Mouse (Mus musculus) forebrain, embryonic 12.5 days (tissue): ENCODE measurements around the gene Fam155a. TPM values are rescaled to one million over a fixed set of nuclear protein-coding genes. Genes with fewer than 3 reads are reported as not detected.
"Not testable (repeated sequence)": the region's sequence is repeated elsewhere in the genome, so short reads cannot be mapped to it uniquely, and the experiment has no call there.

Source experiments
- ATAC-seq: fragments of 200-750 bp; cut with Nextera tagmentation; 2 replicates; pipeline ENCODE4 v1.8.0; 2017; ENCODE audit warnings: moderate TSS enrichment; ENCODE audit not compliant: low FRiP score
- H3K27ac ChIP-seq: fragments of 300-500 bp; sonication (generic); 2 replicates; pipeline ENCODE4 v1.5.1; 2016; ENCODE audit warnings: mild to moderate bottlenecking
- H3K27me3 ChIP-seq: fragments of 300-500 bp; sonication (generic); 2 replicates; pipeline ENCODE4 v1.6.1; 2016; ENCODE audit warnings: mild to moderate bottlenecking
- H3K36me3 ChIP-seq: fragments of 300-500 bp; sonication (generic); replicated peaks from 2 replicates; pipeline ENCODE4 v1.6.1; 2016; ENCODE audit warnings: mild to moderate bottlenecking
- H3K4me1 ChIP-seq: fragments of 300-500 bp; sonication (generic); 2 replicates; pipeline ENCODE4 v1.6.1; 2016
- H3K4me2 ChIP-seq: fragments of 300-500 bp; sonication (generic); 2 replicates; pipeline ENCODE4 v1.6.1; 2016; ENCODE audit warnings: mild to moderate bottlenecking, moderate library complexity
- H3K4me3 ChIP-seq: fragments of 300-500 bp; sonication (generic); replicated peaks from 2 replicates; pipeline ENCODE4 v1.5.1; 2016; ENCODE audit warnings: mild to moderate bottlenecking
- H3K9ac ChIP-seq: fragments of 300-500 bp; sonication (generic); 2 replicates; pipeline ENCODE4 v1.6.1; 2016; ENCODE audit warnings: mild to moderate bottlenecking
- H3K9me3 ChIP-seq: fragments of 300-500 bp; sonication (generic); 2 replicates; pipeline ENCODE4 v1.6.1; 2016
- WGBS: fragments of 180-500 bp; shearing (Covaris S2); methylation state at CpG from one replicate; pipeline ENCODE4 v1.1.7; 2016; 5-methylcytosine and 5-hydroxymethylcytosine counted together
- polyA plus RNA-seq: library from polyadenylated mRNA; unstranded; fragments of >200 nt; fragmentation: Nextera tagmentation; extraction: Ambion mirVana; gene quantifications from 2 replicates; pipeline ENCODE4 v1.2.1, GENCODE M21; 2016

Fam155a gene
- polyA plus RNA-seq, 1 experiment from 2014 or later: 5.2 TPM

GRCm38 (mm10) chr8:9408480-9408879 lies 362.5 kb downstream of the Fam155a start:
- Histone ChIP-seq H3K4me1 (no peaks in the 10 kb centered on the region), H3K9me3 (no peaks in the 10 kb centered on the region), H3K4me3 (no peak overlapping the region), H3K4me2 (no peak overlapping the region), H3K27ac (no peak overlapping the region), H3K9ac (no peak overlapping the region), H3K36me3 (no peaks in the 10 kb centered on the region), H3K27me3 (no peaks in the 10 kb centered on the region)
- no peak for ATAC-seq
- WGBS: 75% methylated on average over 5 of the region's 5 CpGs

- Histone ChIP-seq H3K4me1 (no peaks in the 10 kb centered on the region), H3K27ac (no peak overlapping the region), H3K36me3 (no peaks in the 10 kb centered on the region), H3K9ac (no peak overlapping the region), H3K9me3 (no peaks in the 10 kb centered on the region), H3K4me3 (no peak overlapping the region), H3K27me3 (no peaks in the 10 kb centered on the region), H3K4me2 (no peak overlapping the region)
- WGBS: 88% methylated on average over 6 of the region's 6 CpGs
- ATAC-seq: no peak
These were observed 364.8 kb downstream of the Fam155a start for GRCm38 (mm10) chr8:9406204-9406603.

DNA sequence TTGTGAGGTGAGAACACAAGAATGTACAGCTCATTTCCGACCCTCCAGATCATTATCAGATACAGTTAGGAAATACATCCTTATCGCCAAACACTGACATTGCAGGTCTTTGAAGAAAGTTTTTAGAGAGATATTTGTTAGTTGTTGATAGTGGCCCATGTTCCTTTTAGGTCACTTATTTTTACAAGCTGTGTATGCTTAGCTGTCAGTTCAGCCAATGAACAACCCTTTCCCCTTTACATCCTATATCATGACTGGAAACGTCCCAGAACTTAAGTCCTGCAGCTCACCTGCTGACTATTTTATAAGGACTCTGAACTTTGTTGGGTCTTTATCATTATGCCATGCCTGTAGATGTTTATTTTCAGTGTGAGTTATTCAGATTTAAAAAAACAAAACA lies 366.3 kb downstream of the Fam155a start:
- no peaks in the 10 kb centered on the region for H3K27me3 ChIP-seq
- H3K4me3 ChIP-seq: no peak overlapping the region
- H3K27ac ChIP-seq: no peak overlapping the region
- H3K4me1 ChIP-seq: no peaks in the 10 kb centered on the region
- ATAC-seq: no peak
- no peak overlapping the region for H3K4me2 ChIP-seq
- H3K9me3 ChIP-seq: no peaks in the 10 kb centered on the region
- no peak overlapping the region for H3K9ac ChIP-seq
- 88% methylated on average over 3 of the region's 3 CpGs for WGBS
- H3K36me3 ChIP-seq: no peaks in the 10 kb centered on the region

DNA sequence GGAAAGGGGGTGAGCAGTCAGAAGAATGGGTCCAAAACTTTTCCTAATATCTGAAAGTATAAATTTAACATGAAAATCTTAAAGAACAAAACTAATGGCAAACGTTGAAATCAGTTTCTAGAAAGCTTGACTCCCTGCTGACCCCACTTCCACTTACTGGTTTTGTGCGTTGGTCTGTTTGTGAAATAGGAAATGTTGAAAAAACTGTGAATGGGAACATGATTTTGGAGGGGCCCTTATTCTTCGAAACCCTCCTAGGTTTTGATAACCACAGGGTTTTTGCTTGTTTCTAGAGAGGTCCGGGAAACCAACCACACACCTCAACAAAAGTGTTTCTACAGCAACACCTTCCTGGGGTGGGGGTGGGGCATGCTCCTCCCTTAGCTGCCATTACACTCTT lies 368.6 kb downstream of the Fam155a start:
- Histone ChIP-seq H3K4me3 (no peak overlapping the region), H3K4me2 (no peak overlapping the region), H3K36me3 (no peaks in the 10 kb centered on the region), H3K27ac (no peak overlapping the region), H3K9me3 (no peaks in the 10 kb centered on the region), H3K4me1 (no peaks in the 10 kb centered on the region), H3K9ac (no peak overlapping the region), H3K27me3 (no peaks in the 10 kb centered on the region)
- ATAC-seq: no peak
- 59% methylated on average over 4 of the region's 4 CpGs for WGBS

DNA sequence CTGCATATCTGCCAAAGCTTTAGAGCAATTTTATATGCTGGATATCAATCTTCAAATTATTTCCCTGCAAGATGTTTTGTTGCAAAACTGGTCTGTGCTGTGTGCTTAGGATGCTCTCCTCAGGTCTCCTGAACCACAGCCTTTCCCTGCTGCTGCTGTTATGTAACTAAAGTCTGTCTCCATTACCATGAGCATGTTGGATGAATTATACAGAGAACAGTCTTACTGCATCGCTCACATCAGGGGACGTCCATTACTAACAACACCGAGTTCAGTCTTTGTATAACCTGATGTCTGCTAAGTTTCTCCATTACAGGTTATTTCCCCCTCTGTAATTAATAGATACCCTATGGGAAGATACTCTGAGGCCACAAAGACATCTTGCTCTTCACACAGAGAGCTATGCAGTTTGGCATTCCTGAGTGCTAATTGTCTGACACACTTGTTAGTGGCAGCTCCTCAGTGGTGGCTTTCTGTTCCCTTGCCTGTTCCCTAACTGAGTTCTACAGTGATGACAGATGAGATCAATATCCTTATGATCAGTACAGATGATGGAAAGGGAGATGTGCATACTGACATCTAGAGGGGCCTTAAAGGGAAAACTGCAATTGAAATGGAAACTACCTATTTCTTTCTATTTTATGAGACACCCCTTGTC lies 372.2 kb downstream of the Fam155a start:
- no peak overlapping the region for H3K4me2 ChIP-seq
- no peak overlapping the region for H3K4me3 ChIP-seq
- no peaks in the 10 kb centered on the region for H3K9me3 ChIP-seq
- ATAC-seq: no peak
- H3K36me3 ChIP-seq: no peaks in the 10 kb centered on the region
- whole genome bisulfite sequencing: 67% methylated on average over 3 of the region's 3 CpGs
- H3K9ac ChIP-seq: no peak overlapping the region
- no peaks in the 10 kb centered on the region for H3K4me1 ChIP-seq
- no peaks in the 10 kb centered on the region for H3K27me3 ChIP-seq
- H3K27ac ChIP-seq: no peak overlapping the region

GRCm38 (mm10) chr8:9398040-9398439 lies 372.9 kb downstream of the Fam155a start:
- no peak for ATAC-seq
- Histone ChIP-seq H3K4me1 (no peaks in the 10 kb centered on the region), H3K27ac (no peak overlapping the region), H3K27me3 (no peaks in the 10 kb centered on the region), H3K9me3 (no peaks in the 10 kb centered on the region), H3K9ac (no peak overlapping the region), H3K4me3 (no peak overlapping the region), H3K4me2 (no peak overlapping the region), H3K36me3 (no peaks in the 10 kb centered on the region)
- WGBS: 59% methylated on average over 6 of the region's 6 CpGs

DNA sequence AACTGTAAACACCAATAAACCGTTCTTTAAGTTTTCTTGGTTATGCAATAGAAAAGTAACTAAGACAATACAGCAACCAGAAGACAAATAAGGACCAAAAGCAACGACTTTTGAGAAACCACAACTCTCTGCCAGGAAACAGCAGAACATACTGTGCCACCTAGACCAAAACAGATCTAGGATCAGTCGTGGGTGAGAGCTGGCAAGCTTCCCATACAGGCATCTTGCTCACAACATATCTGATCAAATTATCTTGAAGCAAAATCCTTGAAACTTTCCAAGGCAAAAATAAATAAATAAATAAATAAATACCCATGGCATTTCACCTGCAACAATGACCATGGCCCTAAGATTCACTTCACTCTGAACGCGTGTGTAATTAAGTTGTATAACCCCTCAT lies 376.3 kb downstream of the Fam155a start:
- ATAC-seq: no peak
- no peak overlapping the region for H3K9ac ChIP-seq
- no peaks in the 10 kb centered on the region for H3K27me3 ChIP-seq
- H3K36me3 ChIP-seq: no peaks in the 10 kb centered on the region
- WGBS: 88% methylated on average over 5 of the region's 5 CpGs
- H3K4me2 ChIP-seq: no peak overlapping the region
- H3K9me3 ChIP-seq: no peaks in the 10 kb centered on the region
- H3K4me3 ChIP-seq: no peak overlapping the region
- no peaks in the 10 kb centered on the region for H3K4me1 ChIP-seq
- no peak overlapping the region for H3K27ac ChIP-seq

DNA sequence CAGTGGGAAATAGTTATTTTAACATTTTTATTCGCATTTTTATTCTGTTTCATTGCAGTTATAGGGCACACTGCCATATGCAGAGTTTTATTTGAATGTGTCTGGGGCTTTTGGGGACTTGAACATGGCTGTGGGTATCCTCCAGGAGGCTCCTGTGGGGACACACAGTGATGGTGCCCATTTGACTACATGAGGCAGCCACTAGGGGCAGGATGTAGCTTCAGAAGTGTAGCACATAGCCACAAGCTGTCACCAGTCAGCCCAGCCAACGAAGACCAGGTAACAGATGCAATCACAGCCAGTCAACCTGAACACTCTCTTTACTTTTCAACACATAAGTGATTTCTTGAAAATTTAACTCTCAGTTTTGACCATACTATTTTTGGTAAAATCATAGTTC lies 377.7 kb downstream of the Fam155a start:
- Histone ChIP-seq H3K9ac (no peak overlapping the region), H3K27ac (no peak overlapping the region), H3K4me2 (no peak overlapping the region), H3K4me1 (no peaks in the 10 kb centered on the region), H3K36me3 (no peaks in the 10 kb centered on the region), H3K9me3 (no peaks in the 10 kb centered on the region), H3K4me3 (no peak overlapping the region), H3K27me3 (no peaks in the 10 kb centered on the region)
- no peak for ATAC-seq
- WGBS: 46% methylated on average over 2 of the region's 2 CpGs

DNA sequence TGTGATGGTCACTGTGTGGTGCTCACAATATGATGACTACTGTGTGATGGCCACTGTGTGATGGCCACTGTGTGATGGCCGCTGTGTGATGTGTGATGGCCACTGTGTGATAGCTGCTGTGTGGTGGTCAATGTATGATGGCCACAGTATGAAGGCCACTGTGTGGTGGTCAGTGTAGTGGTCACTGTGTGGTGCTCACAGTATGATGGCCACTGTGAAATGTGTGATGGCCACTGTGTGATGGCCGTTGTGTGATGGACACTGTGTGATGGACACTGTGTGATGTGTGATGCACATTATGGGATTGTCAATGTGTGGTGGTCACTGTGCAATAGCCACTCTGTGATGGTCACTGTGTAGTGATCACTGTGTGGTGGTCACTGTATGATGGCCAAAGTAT lies 380.7 kb downstream of the Fam155a start:
- H3K36me3 ChIP-seq, H3K4me2 ChIP-seq, ATAC-seq, H3K27ac ChIP-seq, H3K4me3 ChIP-seq, H3K4me1 ChIP-seq, H3K27me3 ChIP-seq, H3K9ac ChIP-seq, H3K9me3 ChIP-seq: not testable (repeated sequence)
- WGBS: 98% methylated on average over 2 of the region's 2 CpGs

DNA sequence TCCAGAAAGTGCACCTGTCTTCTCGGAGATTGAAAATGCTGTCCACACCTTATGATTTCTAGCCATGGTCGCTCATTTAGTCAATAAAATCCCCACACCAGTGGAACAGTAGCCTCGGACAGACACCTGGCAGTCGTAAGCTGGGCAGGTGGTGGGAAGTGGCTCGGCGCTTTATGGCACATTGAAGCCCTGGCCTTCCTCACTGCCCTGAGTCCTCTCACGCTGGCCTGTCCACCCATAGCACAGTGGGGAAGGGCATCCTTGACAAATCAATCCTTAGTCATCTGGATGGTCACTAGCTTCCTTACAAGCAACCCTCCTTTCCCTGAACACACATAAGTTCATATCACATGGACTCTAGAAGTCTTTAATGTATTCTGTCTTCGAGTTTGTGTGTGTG lies 401.8 kb downstream of the Fam155a start:
- no peak overlapping the region for H3K4me2 ChIP-seq
- no peaks in the 10 kb centered on the region for H3K4me1 ChIP-seq
- no peak overlapping the region for H3K4me3 ChIP-seq
- no peak overlapping the region for H3K27ac ChIP-seq
- no peaks in the 10 kb centered on the region for H3K9me3 ChIP-seq
- H3K27me3 ChIP-seq: no peaks in the 10 kb centered on the region
- H3K36me3 ChIP-seq: no peaks in the 10 kb centered on the region
- H3K9ac ChIP-seq: no peak overlapping the region
- WGBS: 87% methylated on average over 8 of the region's 8 CpGs
- no peak for ATAC-seq

- WGBS: 72% methylated on average over 6 of the region's 6 CpGs
- no peaks in the 10 kb centered on the region for H3K27me3 ChIP-seq
- no peaks in the 10 kb centered on the region for H3K36me3 ChIP-seq
- no peak overlapping the region for H3K9ac ChIP-seq
- no peak overlapping the region for H3K4me3 ChIP-seq
- H3K27ac ChIP-seq: no peak overlapping the region
- no peak for ATAC-seq
- H3K4me1 ChIP-seq: peaks cover 6% of the 10 kb centered on the region; the same call in 1 of the 2 replicates
- no peak overlapping the region for H3K4me2 ChIP-seq
- H3K9me3 ChIP-seq: no peaks in the 10 kb centered on the region
These were observed 403.2 kb downstream of the Fam155a start for GRCm38 (mm10) chr8:9367721-9368120.

GRCm38 (mm10) chr8:9365381-9365780 lies 405.6 kb downstream of the Fam155a start:
- Histone ChIP-seq H3K4me3 (no peak overlapping the region), H3K27me3 (no peaks in the 10 kb centered on the region), H3K36me3 (no peaks in the 10 kb centered on the region), H3K9me3 (no peaks in the 10 kb centered on the region), H3K9ac (no peak overlapping the region), H3K27ac (no peak overlapping the region), H3K4me1 (peaks cover 6% of the 10 kb centered on the region; the same call in 1 of the 2 replicates), H3K4me2 (no peak overlapping the region)
- WGBS: 92% methylated on average over 1 of the region's 1 CpGs
- no peak for ATAC-seq

DNA sequence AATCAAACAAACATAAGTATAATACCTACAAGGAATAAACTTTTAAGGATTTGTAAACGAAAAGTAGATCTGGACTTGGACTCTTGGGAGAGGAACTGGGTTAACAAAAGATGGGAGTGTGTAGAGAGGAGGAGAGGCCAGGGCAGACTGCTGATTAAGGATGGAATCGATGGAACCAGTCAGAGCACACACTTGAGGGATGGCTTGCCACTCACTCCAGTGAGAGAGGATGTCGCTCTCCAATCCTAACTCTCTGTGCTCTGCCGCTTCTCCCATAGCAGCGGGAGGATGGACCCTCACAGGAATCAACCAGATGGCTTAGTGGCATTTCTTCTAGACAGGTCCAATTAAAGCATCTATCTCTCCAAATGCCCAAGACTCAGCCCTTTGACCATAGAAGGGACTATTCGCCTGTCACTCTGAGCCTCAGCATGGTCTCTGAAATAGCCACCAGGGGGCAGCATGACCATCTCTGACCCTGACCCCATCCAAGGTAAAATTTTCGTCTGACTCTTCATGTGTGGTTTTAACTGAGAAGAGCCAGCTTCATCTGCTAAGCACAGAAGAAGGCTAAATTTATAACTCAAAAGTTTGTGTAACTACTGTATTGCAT lies 422.3 kb downstream of the Fam155a start:
- Histone ChIP-seq H3K4me1 (peaks cover 12% of the 10 kb centered on the region; the same call in 1 of the 2 replicates), H3K9me3 (no peaks in the 10 kb centered on the region), H3K27ac (no peak overlapping the region), H3K27me3 (no peaks in the 10 kb centered on the region), H3K36me3 (no peaks in the 10 kb centered on the region), H3K4me3 (no peak overlapping the region), H3K9ac (no peak overlapping the region), H3K4me2 (no peak overlapping the region)
- 48% methylated on average over 7 of the region's 7 CpGs for WGBS
- no peak for ATAC-seq
